9 mouse cellular contexts compared by ENCODE assay signal in genomic region chr14:21659652-21660051, GRCm38 (mm10). TPM values are rescaled to one million over a fixed set of nuclear protein-coding genes. Genes with fewer than 3 reads are reported as not detected.
DNase-seq lines count a peak whose midpoint lies in the region; ATAC-seq and TF ChIP-seq lines count a peak whose summit lies in the region.
"Had no signal": no experiment of that assay in that cellular context is flagged by ENCODE, and none has a peak within 500 bp of the region (broad histone marks: within the 10 kb centered on the region; RNA-seq: fewer than 3 reads in every experiment).

No protein-coding gene starts in this region.

- no peaks in the 10 kb centered on the region for H3K9me3 ChIP-seq in lung, embryonic 15.5 days
- H3K9me3 ChIP-seq: liver, embryonic 15.5 days had no signal

- 28% methylated on average over 5 of the region's 5 CpGs for WGBS in lung, embryonic 15.5 days
- 8% methylated on average over 5 of the region's 5 CpGs for WGBS in olfactory bulb, adult 2 months

- H3K4me3 ChIP-seq in lung, embryonic 15.5 days: no peak overlapping the region
- no peak overlapping the region for H3K4me3 ChIP-seq in olfactory bulb, adult 2 months (ENCODE audit: insufficient read depth, low read depth, low read length)
- H3K4me3 ChIP-seq: liver, embryonic 15.5 days had no signal

- H3K27me3 ChIP-seq in lung, embryonic 15.5 days: no peaks in the 10 kb centered on the region
- H3K27me3 ChIP-seq: liver, embryonic 15.5 days had no signal

- no peak for TF ChIP-seq POLR2A in olfactory bulb, adult 2 months (IDR thresholded peaks at IDR 0.05; ENCODE audit: insufficient read depth, low read depth, low read length)

- DNase-seq in CD8-positive naive resting alpha-beta T cell, adult 2 months (ENCODE audit: low read depth in 2 of 2, low spot score in 2 of 2): peak; percentile 30 to 58
- DNase-seq in R1 (ENCODE audit: low read depth, low spot score): peak; percentile 87
- DNase-seq in heart, adult 8-10 months (ENCODE audit: low spot score): peak; percentile 48
- DNase-seq in kidney, adult 9 months: peak; percentile 64
- DNase-seq in frontal cortex, postnatal 36 days (ENCODE audit: low spot score in 2 of 2): no peak

- ATAC-seq in common myeloid progenitor, adult 5-6 weeks (replicated peaks; ENCODE audit: low read depth, poor library complexity, severe bottlenecking): peak; percentile 81
- 0 out of 2 replicates have a peak, but pooled peaks have one; percentile 55 for ATAC-seq in lung, embryonic 15.5 days (ENCODE audit: borderline replicate concordance, extremely low read depth, low FRiP score, low TSS enrichment)

- peak overlapping the region; percentile 27 for H3K4me2 ChIP-seq in lung, embryonic 15.5 days
- H3K4me2 ChIP-seq: liver, embryonic 15.5 days had no signal

- 0 out of 2 replicates have a peak, but pooled peaks cover 9% of the 10 kb centered on the region for H3K4me1 ChIP-seq in lung, embryonic 15.5 days
- peaks cover 18% of the 10 kb centered on the region for H3K4me1 ChIP-seq in olfactory bulb, adult 2 months (ENCODE audit: control insufficient read depth, insufficient read depth, low read length)

- no peak overlapping the region for H3K9ac ChIP-seq in lung, embryonic 15.5 days
- H3K9ac ChIP-seq: liver, embryonic 15.5 days had no signal

- peaks cover 12% of the 10 kb centered on the region for H3K36me3 ChIP-seq in lung, embryonic 15.5 days

- peak; percentile 47; the same call in 1 of the 2 replicates for TF ChIP-seq CTCF in olfactory bulb, adult 2 months (IDR thresholded peaks at IDR 0.05; ENCODE audit: insufficient read depth, low read depth, low read length)

- no peak overlapping the region for H3K27ac ChIP-seq in lung, embryonic 15.5 days
- H3K27ac ChIP-seq in olfactory bulb, adult 2 months (ENCODE audit: insufficient read depth, low read depth, low read length): no peak overlapping the region
- H3K27ac ChIP-seq: liver, embryonic 15.5 days had no signal

RNA-seq across cellular contexts. Expression of gene Dupd1, which starts 54.7 kb away (rescaled TPM):
- not detected in 2 replicates for total RNA-seq in common myeloid progenitor, adult 5-6 weeks (2017)
- under 1 TPM in 2 of 4 experiments, not detected in 2; 0.37 to 0.47 TPM for total RNA-seq in heart, adult 8-10 months (2022)
- polyA plus RNA-seq in lung, embryonic 15.5 days (2015; fragmentation: Nextera tagmentation; extraction: Ambion mirVana): not detected in 2 replicates
- not detected in 2 replicates for polyA plus RNA-seq in olfactory bulb, adult 2 months (2012; ENCODE audit: insufficient read depth, insufficient read length, low replicate concordance, missing spikeins)

Comparison
In these comparisons a context has a peak if more than half of its experiments do, and no peak if none do; other contexts are left out.
1. DNase-seq: peak in CD8-positive naive resting alpha-beta T cell, adult 2 months (2 of 2), R1 (single experiment), heart, adult 8-10 months (single experiment) and kidney, adult 9 months (single experiment); none in frontal cortex, postnatal 36 days (0 of 2).